Mouse (Mus musculus) thymus, postnatal 25 days (tissue): ENCODE measurements at regions not wholly inside any gene's neighbourhood (a gene's known extent, or its start where the extent isn't known, plus 50 kb on each side); places are given as distances from the start of the nearest gene placed in this dataset.

Experiments used
- DNase-seq: peaks from one replicate; pipeline ENCODE4 v3.0.0; 2022

- no peak for DNase-seq
These were observed 74.0 kb downstream of the Adamts15 start for GRCm38 (mm10) chr9:30848249-30848648.

- no peak for DNase-seq
These were observed 76.5 kb downstream of the Adamts15 start for GRCm38 (mm10) chr9:30845609-30846290.

DNA sequence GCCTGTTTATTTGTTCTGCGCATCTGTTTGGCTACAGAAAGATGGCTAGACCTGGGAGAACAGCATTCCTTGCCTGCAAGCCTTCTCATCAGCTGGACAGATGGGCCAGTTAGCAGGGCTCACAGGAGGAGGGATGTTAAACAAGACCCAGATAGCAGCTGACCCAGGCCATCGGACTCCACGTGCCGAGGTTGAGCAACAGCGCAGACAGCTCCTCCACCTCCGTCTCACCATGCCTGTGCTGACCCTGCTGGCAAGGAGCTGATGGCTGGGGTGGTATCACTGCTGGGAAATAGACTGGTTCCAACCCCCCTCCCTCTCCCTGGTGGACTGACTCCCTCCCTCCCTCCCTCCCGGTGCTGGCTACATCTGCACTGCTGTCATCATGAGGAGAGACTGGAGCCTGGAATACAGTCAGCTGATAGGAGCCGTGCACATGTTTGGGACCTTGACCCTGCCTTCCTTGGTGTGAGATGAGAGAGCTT lies 78.1 kb downstream of the Adamts15 start:
- no peak for DNase-seq

- DNase-seq, result no peak
These were observed 87.3 kb downstream of the Adamts15 start for GRCm38 (mm10) chr9:30834908-30835307.

- DNase-seq, result no peak
These were observed 87.7 kb downstream of the Adamts15 start for GRCm38 (mm10) chr9:30834565-30834905.

- no peak for DNase-seq
These were observed 88.3 kb downstream of the Adamts15 start for GRCm38 (mm10) chr9:30833836-30834564.

DNA sequence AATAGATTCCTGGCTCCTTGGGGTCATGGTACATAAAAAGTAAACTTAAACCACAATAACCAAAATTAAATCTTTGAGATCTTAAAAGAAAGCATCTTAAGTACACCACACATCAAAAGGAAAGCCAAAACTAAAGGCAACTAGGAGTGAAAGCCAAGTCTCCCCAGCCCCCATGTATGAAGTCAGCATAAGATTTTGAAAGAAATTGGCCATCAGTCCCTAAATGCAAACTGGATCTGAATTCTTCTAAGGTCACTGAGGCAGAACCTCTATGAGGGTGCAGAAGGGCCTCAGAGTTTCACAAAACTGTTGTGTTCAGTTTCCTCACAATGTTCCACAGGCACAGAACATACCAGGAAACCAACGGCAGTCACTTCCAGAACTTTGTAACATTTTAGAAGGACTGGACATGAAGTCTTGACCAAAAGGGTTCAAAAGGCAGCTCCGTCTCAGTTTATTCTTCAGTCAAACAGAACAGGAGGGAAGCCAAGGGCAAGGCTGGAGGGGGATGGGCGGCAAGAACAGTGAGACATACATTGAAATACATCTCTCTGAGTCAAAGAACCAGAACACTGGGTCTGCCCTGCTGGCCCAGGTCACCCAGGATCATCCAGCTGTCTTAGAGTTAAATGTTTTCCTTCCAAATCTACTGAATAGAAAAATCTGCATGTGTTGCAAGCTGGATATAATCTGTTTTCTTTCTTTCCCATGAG lies 92.9 kb downstream of the Adamts15 start:
- no peak for DNase-seq

DNA sequence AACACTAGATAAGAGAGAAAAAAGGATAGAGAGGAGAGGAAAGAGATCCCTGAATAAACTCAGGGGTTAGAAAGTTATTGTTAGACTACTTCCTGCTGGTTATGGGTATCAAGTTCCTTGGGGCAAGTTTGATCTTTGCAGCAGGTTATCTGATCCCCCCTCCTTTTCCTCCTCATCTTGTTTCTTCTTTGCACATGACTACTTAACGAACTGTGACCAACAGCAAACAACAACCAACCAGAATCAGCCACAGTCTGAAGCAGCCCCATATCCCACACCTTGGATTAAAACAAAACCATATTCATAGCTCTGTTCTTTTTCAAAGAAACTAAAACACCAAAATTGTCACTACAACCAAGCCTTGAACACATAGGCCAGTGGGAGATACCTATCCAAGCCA lies 94.5 kb downstream of the Adamts15 start:
- DNase-seq, result no peak

DNA sequence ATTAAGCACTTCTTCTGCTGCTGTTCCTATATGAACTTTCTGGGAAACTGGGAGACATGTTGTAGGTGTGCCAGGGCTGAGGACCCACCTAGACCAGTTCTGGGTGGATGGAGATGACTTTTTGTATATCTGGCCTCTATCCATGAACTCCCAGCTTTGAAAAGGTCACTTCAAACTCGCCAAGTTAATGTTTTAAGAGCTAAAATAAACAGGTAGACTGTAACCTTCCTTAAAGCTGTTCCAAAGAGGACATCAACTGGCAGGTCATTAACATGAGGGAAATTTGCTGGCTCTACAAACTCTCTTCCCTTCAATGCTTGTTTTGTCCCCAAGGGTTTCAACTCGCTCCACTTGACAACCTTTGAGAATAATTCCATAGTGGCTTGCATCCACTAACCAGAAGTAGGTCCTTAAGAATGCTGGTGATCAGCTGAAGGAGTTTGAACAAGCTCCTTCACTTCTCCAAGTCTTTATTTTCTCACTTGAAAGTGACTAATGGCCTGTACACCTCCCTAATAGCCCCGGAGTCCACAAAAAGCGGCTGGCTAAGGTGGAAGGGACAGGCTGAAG lies 98.1 kb downstream of the Adamts15 start:
- no peak for DNase-seq

DNA sequence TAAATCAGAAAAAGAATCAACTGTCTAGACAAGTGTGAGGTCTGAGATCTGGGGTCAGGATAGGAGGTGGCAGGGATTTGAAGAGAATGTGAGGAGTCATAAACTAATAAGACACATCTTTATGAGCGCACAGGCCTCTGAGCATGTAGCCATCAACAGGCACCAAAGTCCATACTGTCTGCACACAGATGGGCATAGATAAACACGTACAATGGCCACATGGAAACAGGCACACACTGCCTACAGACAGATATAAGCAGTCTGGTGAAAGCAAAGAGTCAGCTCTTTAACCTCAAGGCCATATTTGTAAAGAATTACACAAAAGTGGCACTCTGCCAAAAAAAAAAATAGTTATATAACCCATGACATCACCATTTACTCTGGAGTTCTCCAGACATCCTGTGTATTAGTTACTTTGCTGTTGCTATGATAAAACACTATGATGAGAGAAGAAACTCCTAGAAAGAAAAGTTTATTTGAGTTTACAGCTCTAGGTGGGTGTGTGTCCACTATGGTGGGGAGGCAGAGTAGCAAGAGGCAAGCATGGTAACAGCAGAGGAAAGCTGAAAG lies 101.4 kb downstream of the Adamts15 start:
- no peak for DNase-seq

DNA sequence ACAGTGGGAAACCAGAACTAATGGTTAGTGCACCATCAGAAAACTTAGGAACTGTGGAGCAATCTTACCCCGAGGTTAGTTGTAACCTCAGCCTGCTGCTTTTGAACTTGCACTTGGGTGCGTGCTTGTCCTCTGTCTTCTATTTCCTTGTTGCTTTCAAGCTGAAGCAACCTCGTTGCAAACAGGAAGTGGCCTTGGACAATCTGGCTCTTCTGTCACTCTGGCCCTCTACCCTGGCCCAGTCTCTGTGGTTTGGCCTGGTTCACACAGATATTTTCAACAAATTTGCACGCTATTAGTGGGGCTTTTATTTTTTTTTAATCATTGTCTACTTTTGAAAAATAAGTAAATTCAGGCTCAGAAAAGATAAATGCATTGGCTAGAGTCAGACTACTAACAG lies 109.0 kb downstream of the Adamts15 start:
- DNase-seq, result no peak

DNA sequence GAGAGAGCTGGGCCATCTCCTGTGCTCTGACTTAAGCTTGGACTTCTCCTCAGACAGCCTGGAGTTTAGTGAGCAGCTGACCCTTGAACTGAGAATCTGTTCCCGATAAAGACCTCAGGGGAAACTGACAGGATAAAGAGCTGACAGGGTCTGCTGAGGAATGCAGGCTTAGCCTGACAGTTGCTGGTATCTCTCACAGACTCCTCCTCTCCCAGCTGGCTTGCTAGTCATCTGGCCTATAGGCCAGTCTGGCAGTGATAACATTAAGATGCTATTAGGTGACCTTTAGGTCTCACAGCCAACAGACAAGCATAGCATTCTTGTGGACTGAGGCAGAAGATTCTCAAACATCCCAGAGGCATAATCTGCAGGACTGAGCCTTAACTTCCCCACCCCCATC lies 111.4 kb downstream of the Adamts15 start:
- no peak for DNase-seq

DNA sequence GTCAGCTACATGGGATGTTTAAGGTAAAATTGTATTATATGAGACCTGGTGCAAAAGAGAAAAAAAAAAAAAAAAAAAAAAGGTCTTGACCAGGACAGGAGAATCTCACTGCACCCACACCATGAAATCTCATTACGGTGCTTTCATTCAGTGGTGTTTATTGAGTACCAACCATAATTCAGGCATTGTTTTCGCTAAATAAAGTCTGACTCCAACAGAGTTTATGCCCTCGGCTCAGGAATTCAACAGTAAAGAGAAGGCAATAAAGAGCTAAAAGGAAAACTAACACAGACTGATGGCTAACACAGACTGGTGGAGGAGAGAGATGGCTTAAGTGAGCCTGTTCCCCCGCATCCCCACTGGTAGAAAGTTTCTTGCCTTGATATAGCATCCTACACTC lies 112.0 kb downstream of the Adamts15 start:
- DNase-seq, result no peak

GRCm38 (mm10) chr9:30808863-30809491 lies 113.3 kb downstream of the Adamts15 start:
- DNase-seq, result no peak

- no peak for DNase-seq
These were observed 118.3 kb downstream of the Adamts15 start for GRCm38 (mm10) chr9:30803755-30804532.

GRCm38 (mm10) chr9:30802826-30803225 lies 119.4 kb downstream of the Adamts15 start:
- DNase-seq, result peak; percentile 1

DNA sequence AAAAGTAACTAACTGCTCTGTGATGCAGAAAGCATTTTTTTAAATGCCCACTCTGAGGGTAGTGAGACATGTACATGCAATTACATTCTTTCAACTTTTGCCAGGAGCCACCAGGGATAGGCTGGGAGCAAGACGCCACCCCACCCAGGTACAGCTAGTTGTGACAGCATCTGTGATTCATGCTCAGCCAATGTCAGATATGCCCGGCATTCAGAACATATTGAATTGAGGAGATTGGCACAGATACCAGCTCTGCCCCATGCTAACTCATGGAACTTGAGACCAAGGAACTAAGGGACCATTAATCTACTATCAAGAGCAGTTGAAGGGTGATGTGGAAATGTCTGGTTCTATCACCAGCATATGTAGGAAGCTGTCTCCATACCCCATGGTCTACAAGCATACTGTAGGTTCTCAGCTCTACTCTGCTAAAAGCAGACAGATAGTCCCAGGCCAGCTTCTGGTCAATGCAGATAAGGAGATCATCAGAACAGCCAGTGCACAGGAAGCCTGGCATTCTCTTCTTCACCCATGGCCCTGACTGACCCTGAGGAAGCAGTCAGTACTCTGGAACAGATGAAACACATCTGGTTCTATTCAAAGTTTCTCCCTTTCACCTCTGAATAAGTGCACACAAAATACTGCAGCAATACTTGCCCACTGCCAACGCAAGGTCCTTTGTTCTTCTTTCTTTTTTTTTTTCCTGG lies 127.4 kb downstream of the Adamts15 start:
- no peak for DNase-seq

DNA sequence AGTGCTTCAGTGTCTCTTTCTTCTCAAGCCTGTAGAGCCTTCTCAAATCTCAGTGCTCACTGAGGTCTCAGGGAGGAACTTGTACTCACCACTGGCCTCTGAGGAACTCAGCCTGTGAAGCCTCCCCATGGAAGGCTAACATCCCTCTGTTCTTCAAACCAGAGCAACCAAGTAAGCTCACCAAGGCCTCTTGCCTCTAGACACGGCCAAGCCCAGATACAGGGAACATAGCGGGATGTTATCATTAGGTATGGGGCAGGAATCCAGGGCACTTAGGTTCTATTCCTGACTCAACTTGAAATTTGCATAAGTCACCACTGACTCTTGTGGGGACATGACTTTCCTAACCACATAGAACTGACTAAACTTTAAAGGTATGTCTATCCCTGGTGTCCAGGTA lies 141.0 kb downstream of the Adamts15 start:
- DNase-seq, result no peak

DNA sequence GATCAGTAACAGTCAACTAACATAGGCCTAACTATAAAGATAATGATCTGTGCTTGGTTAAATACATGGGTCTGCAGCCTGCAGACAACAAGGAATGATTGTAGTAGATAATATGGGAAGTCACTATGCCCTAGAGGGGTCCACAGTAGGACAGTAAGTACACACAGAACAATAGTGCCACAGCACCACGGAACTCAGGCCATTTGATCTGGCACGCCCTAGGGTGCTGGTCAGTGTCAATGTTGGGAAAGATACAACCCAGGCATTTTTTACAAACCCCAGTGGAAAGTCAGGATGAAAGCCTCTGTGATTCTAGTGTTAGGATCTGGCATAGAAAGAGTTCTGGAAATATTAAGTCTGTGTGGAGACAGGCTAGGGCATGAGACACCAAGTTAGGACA lies 144.4 kb downstream of the Adamts15 start:
- DNase-seq, result no peak

- no peak for DNase-seq
These were observed 147.1 kb downstream of the Adamts15 start for GRCm38 (mm10) chr9:30775161-30775560.

DNA sequence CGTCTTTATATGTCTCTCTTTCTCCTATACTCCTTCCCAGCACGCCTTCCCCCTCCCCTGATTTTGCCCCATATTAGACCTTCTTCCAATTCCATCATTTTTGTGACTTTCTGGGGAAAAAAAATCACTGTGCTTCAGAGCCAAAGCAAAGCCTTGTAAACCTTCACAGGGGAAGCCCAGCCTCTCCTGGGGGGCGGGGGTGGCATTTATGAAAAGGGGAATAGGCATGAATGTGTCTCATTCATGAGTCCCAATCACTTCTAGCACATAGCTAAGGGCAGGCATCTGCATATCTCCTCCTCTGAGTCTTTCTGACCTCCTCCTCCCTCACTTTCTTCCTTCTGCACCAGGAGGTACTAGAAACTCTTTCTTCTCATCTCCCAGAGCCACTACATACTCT lies 149.8 kb downstream of the Adamts15 start:
- no peak for DNase-seq
